Mouse (Mus musculus) testis, adult 2 months (tissue): ENCODE measurements around the gene Clcf1.

Source experiments
- CTCF ChIP-seq: fragments of 200-500 bp; IDR thresholded peaks from 2 replicates; pipeline ENCODE4 v1.5.1; 2012; ENCODE audit warnings: low read depth, mild to moderate bottlenecking, inconsistent platforms, low read length, moderate library complexity; ENCODE audit not compliant: control insufficient read depth, insufficient read depth, insufficient replicate concordance
- POLR2A ChIP-seq: fragments of 200-500 bp; IDR thresholded peaks from 2 replicates; pipeline ENCODE4 v1.6.1; 2012; ENCODE audit warnings: low read depth, mild to moderate bottlenecking, inconsistent platforms, low read length, moderate library complexity; ENCODE audit not compliant: control insufficient read depth

- no peak for TF ChIP-seq CTCF
- TF ChIP-seq POLR2A, result no peak
These were observed 26.7 kb upstream of the Clcf1 start for GRCm38 (mm10) chr19:4187303-4187702.
